Mouse (Mus musculus) heart, embryonic 11.5 days (tissue): Measurements from ENCODE around the gene Gm527. TPM values are rescaled to one million over a fixed set of nuclear protein-coding genes. Genes with fewer than 3 reads are reported as not detected.
A peak's percentile ranks its signal among the peaks of the same experiment; 100 is the strongest.

Experiments
- ATAC-seq: fragments of 200-750 bp; cut with Nextera tagmentation; replicated peaks from 2 replicates; pipeline ENCODE4 v1.8.0; 2017; ENCODE audit warnings: moderate library complexity; ENCODE audit not compliant: insufficient number of reproducible peaks, low FRiP score, low TSS enrichment
- H3K27ac ChIP-seq: fragments of 300-500 bp; sonication (generic); 2 replicates; pipeline ENCODE4 v1.5.1; 2014; ENCODE audit warnings: mild to moderate bottlenecking, low read depth, low read length
- H3K27me3 ChIP-seq: fragments of 300-500 bp; sonication (generic); 2 replicates; pipeline ENCODE4 v1.6.1; 2014; ENCODE audit warnings: mild to moderate bottlenecking, low read length, mixed read lengths; ENCODE audit not compliant: control insufficient read depth, insufficient read depth
- H3K36me3 ChIP-seq: fragments of 300-500 bp; sonication (generic); 2 replicates; pipeline ENCODE4 v1.6.1; 2014; ENCODE audit warnings: mild to moderate bottlenecking, low read length, moderate library complexity, mixed read lengths; ENCODE audit not compliant: control insufficient read depth, insufficient read depth
- H3K4me1 ChIP-seq: fragments of 300-500 bp; sonication (generic); 2 replicates; pipeline ENCODE4 v1.6.1; 2014; ENCODE audit warnings: low read length; ENCODE audit not compliant: control insufficient read depth, insufficient read depth
- H3K4me2 ChIP-seq: fragments of 300-500 bp; sonication (generic); 2 replicates; pipeline ENCODE4 v1.6.1; 2014; ENCODE audit warnings: mild to moderate bottlenecking, moderate library complexity
- H3K4me3 ChIP-seq: fragments of 300-500 bp; sonication (generic); 2 replicates; pipeline ENCODE4 v1.5.1; 2014; ENCODE audit warnings: low read depth, low read length
- H3K9ac ChIP-seq: fragments of 300-500 bp; sonication (generic); 2 replicates; pipeline ENCODE4 v1.6.1; 2014; ENCODE audit warnings: mild to moderate bottlenecking, low read depth, low read length, moderate library complexity
- H3K9me3 ChIP-seq: fragments of 300-500 bp; sonication (generic); replicated peaks from 2 replicates; pipeline ENCODE4 v1.6.1; 2016; ENCODE audit warnings: low read length; ENCODE audit not compliant: control insufficient read depth
- WGBS: fragments of 180-500 bp; shearing (Covaris S2); extraction: QIAGEN DNeasy Blood & Tissue Kit; methylation state at CpG from one replicate; pipeline ENCODE4 v1.1.7; 2014; ENCODE audit not compliant: insufficient replicate concordance; 5-methylcytosine and 5-hydroxymethylcytosine counted together
- polyA plus RNA-seq: library from polyadenylated mRNA; unstranded; fragments of >200 nt; fragmentation: Nextera tagmentation; extraction: Ambion mirVana; gene quantifications from 2 replicates; pipeline ENCODE4 v1.2.1, GENCODE M21; 2014

The Gm527 gene
- 0.70 and 1.3 TPM in 2 replicates for polyA plus RNA-seq

DNA sequence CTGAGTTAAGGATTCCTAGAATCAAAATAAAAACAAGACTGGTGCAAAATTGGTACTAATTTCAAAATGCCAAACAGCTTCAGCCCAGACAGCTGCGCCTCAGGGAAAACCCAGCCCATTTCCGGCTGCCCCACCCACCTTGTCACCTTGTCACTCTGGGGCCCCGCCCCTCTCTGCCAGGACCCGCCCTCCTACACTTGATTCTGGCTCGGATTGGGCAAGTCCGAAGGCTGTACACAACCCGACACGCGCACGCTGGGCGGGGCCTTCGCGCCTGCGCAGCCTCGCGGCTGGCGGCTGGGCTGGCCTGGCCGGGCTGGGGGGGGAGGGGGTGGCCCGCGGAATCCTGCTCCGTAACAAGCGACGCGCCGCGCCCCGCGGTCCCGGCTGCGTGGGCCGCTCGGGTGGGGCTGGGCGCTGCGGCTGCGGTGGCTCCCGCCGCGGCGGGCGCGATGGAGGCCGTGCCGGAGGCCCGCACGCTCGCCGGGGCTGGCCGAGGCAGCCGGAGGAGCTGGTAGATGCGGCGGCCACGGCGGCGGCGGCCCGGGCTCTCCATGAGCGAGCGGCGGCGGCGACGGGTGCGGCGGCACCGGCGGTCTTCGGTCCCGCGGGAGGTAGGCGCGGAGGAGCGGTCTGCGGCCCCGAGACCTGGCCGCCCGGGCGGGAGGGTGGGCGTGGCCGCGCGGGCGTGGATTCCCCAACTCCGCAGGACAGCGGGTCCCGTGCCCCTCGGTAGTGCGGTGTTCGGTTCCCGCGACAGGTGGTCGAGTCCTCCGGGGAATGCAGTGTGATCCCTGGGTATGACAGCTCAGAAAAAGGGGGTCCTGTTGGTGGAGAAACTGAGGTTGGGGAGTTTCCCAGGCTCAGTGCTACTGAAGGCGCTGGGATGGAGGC, at the start of gene Gm527:
Gene Gm527 (plus strand): TSS at position 329 of the 894 bp plus-strand sequence.
- peak; percentile 100 for ATAC-seq
- no peaks in the 10 kb centered on the region for H3K27me3 ChIP-seq

DNA sequence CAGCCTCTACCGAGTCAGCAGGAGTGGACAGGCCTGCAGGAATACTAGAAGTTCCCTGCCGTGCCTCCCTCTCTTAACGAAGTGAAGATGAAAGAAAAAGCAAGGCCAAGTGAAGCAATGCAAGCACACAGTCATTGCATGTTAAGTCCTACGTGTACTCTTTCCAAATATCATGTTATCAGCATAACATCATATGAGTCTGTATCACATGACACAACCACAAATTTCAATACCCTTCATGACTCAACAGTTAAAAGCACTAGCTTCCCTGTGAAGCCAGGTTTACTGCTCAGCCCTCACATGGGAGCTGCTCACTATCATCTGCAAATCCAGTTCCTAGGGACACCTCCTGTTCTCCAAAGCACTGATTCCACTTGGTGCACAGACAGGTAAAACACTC, 46.6 kb upstream of the Gm527 start:
- Histone ChIP-seq H3K9ac (no peak overlapping the region), H3K27ac (no peak overlapping the region), H3K4me3 (no peak overlapping the region), H3K36me3 (no peaks in the 10 kb centered on the region), H3K4me1 (no peaks in the 10 kb centered on the region), H3K4me2 (no peak overlapping the region), H3K9me3 (no peaks in the 10 kb centered on the region), H3K27me3 (no peaks in the 10 kb centered on the region)
- WGBS: 49% methylated on average over 4 of the region's 4 CpGs
- no peak for ATAC-seq

More for the DNA sequence above, at the start of gene Gm527:
- peak within 1 kb of the TSS; percentile 64 for H3K27ac ChIP-seq
- peak within 1 kb of the TSS; percentile 82 for H3K9ac ChIP-seq
- H3K9me3 ChIP-seq: no peaks in the 10 kb centered on the region
- no peaks in the 10 kb centered on the region for H3K36me3 ChIP-seq
- under 1% methylated on average over 63 of the region's 93 CpGs for WGBS
- H3K4me3 ChIP-seq: peak within 1 kb of the TSS; percentile 84
- no peaks in the 10 kb centered on the region for H3K4me1 ChIP-seq
- peak within 1 kb of the TSS; percentile 86 for H3K4me2 ChIP-seq

DNA sequence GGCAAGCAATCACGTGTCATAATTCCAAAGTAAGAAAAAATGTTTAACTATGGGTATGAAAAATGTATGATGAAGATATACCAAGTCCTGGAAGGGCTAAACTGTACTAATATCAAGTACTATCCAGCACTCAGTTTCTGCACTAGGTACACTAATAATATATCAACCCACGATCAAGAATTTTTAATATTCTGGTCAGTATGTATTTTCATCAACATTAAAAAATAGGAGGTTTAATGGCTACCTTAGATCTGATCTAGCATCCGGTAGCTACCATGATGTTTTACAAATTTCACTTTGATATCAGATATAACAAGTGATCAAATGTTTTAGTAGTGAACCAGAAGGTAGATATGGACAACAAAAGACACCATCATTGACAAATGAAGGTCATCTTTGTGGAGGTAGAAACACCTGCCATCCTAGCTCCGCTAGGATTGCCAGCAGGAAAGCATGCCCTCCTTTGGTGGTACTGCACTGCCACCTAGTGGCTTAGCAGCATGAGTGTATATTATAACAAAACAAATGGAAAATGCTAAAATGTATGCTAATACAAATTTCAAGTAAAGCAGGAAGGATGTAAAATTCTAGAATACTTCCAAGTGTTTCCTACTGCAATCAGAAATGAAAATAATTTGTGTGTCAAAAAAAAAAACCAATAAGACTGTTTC, 20.5 kb upstream of the Gm527 start:
- no peak overlapping the region for H3K27ac ChIP-seq
- H3K4me2 ChIP-seq: no peak overlapping the region
- no peak for ATAC-seq
- 37% methylated on average over 4 of the region's 4 CpGs for WGBS
- no peaks in the 10 kb centered on the region for H3K36me3 ChIP-seq
- no peaks in the 10 kb centered on the region for H3K4me1 ChIP-seq
- H3K27me3 ChIP-seq: no peaks in the 10 kb centered on the region
- H3K9ac ChIP-seq: no peak overlapping the region
- no peak overlapping the region for H3K4me3 ChIP-seq
- no peaks in the 10 kb centered on the region for H3K9me3 ChIP-seq

DNA sequence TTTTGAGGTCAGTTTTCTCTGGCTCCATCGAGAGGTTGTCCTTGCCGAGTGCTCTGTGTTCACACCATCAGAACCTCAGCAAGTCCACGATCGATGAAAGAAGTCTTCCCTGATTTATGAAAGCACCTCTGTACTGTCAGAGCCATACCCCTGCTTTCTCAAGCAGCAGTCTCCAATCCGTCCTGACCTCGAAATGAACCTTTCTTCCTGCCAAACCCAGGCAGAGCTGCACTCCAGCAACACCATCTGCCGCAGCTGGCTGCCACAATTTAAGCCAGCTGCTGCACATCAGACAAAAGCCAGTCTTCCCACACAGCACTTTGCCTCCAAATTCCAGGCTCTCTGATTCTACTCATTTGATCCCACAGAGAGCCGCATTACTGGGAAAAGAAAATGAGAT, 15.2 kb upstream of the Gm527 start:
- H3K27ac ChIP-seq: no peak overlapping the region
- ATAC-seq: peak; percentile 57; the same call in 1 of the 2 replicates

DNA sequence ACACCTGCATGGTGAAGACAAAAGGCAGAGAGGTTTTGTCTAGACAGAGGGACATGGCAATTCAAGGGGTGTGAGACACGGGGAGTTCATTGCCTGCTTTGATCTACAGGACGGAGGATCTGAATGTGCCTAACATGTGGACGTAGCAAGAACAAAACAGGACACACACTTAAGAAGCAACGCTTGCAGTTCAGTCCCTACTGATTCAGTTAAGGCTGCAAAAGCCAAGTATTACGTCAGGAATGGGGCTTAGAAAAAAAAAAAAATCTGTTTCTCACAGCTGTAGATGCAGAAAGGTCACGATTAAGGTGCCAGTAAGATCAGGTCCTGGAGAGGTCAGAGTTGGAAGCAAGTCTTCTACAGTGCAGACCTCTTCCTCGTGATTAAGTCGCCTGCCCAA, 14.5 kb upstream of the Gm527 start:
- ATAC-seq: no peak
- no peak overlapping the region for H3K4me2 ChIP-seq
- no peak overlapping the region for H3K9ac ChIP-seq
- no peak overlapping the region for H3K27ac ChIP-seq
- H3K36me3 ChIP-seq: no peaks in the 10 kb centered on the region
- no peaks in the 10 kb centered on the region for H3K9me3 ChIP-seq
- H3K27me3 ChIP-seq: no peaks in the 10 kb centered on the region
- 66% methylated on average over 8 of the region's 8 CpGs for WGBS
- H3K4me3 ChIP-seq: no peak overlapping the region
- no peaks in the 10 kb centered on the region for H3K4me1 ChIP-seq

More for the DNA sequence above, 15.2 kb upstream of the Gm527 start:
- no peaks in the 10 kb centered on the region for H3K4me1 ChIP-seq
- H3K4me2 ChIP-seq: no peak overlapping the region
- no peak overlapping the region for H3K9ac ChIP-seq
- WGBS: 35% methylated on average over 8 of the region's 8 CpGs
- no peaks in the 10 kb centered on the region for H3K36me3 ChIP-seq
- H3K9me3 ChIP-seq: no peaks in the 10 kb centered on the region
- no peaks in the 10 kb centered on the region for H3K27me3 ChIP-seq
- no peak overlapping the region for H3K4me3 ChIP-seq

DNA sequence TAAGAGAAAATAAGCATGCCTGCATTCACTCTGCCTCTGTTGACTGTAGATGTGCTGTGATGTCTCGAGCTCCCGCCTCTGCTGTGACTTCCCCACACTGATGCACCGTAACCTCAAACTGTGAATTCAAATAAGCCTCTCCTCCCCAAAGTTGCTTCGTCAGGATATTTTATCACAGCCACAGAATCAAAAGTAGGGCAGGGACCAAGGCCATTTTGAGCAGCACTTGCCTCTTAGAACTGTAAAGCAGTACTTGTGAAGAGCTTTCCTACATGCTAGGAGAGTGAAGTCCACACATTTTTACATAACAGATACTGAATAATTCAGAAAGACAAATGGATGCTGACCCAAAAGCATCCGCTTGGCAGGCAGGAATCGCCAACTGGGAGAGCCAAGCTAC, 4.7 kb upstream of the Gm527 start:
- Histone ChIP-seq H3K4me3 (no peak overlapping the region), H3K9ac (no peak overlapping the region), H3K27ac (no peak overlapping the region), H3K4me1 (no peaks in the 10 kb centered on the region), H3K4me2 (no peak overlapping the region), H3K36me3 (no peaks in the 10 kb centered on the region), H3K9me3 (no peaks in the 10 kb centered on the region), H3K27me3 (no peaks in the 10 kb centered on the region)
- ATAC-seq: no peak
- WGBS: 53% methylated on average over 6 of the region's 6 CpGs

DNA sequence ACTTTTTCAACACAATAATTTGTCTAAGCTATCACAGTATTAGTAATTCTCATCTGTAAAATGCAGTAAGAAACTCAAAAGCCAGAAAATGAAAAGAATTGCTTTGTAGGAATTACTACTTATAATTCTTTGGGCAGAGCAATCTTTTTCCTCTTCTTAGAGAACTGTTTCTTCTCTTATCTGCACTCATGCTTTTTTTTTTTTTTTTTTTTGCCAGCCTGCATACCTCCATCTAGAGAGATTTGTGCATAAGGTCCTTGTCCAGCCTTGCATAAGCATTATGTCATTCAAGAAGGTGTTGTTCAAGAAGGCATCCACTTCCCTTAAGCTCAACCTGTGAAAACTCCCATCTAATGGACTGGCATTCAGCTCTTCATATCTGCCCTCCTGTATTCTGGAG, 971 bp upstream of the Gm527 start:
- ATAC-seq: no peak
- H3K4me3 ChIP-seq: no peak overlapping the region
- no peaks in the 10 kb centered on the region for H3K36me3 ChIP-seq
- no peaks in the 10 kb centered on the region for H3K9me3 ChIP-seq
- no peak overlapping the region for H3K4me2 ChIP-seq
- no peak overlapping the region for H3K27ac ChIP-seq
- H3K9ac ChIP-seq: no peak overlapping the region
- H3K4me1 ChIP-seq: no peaks in the 10 kb centered on the region
- H3K27me3 ChIP-seq: no peaks in the 10 kb centered on the region

DNA sequence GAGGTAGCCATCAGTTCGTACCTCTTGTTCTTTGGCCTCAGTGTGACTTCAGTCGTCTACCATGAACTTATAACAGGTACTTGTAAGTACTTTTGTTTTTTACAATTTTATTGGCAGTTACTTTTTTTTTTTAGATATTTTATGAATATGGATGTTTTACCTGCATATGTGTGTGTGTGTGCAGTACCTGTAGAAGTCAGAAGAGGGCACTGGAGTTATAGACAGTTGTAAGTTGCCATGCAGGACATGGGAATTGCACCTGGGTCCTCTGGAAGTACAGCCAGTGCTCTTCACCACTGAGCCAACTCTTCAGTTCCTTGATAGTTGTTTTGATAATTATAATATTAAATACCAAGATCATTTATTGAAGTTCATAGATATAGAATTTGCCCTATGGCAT, 19.8 kb downstream of the Gm527 start:
- no peak for ATAC-seq
- Histone ChIP-seq H3K27me3 (no peaks in the 10 kb centered on the region), H3K9ac (no peak overlapping the region), H3K36me3 (0 out of 2 replicates have a peak, but pooled peaks cover 2% of the 10 kb centered on the region), H3K9me3 (no peaks in the 10 kb centered on the region), H3K4me2 (no peak overlapping the region), H3K4me1 (no peaks in the 10 kb centered on the region), H3K27ac (no peak overlapping the region), H3K4me3 (no peak overlapping the region)
- 85% methylated on average over 2 of the region's 2 CpGs for WGBS
